Mouse (Mus musculus) ovary, postnatal 14 days (tissue): Measurements from ENCODE around the gene Pdzd4.

Source experiments
- DNase-seq: peaks from one replicate; pipeline ENCODE4 v3.0.0; 2022; ENCODE audit warnings: low spot score

Pdzd4 gene

DNA sequence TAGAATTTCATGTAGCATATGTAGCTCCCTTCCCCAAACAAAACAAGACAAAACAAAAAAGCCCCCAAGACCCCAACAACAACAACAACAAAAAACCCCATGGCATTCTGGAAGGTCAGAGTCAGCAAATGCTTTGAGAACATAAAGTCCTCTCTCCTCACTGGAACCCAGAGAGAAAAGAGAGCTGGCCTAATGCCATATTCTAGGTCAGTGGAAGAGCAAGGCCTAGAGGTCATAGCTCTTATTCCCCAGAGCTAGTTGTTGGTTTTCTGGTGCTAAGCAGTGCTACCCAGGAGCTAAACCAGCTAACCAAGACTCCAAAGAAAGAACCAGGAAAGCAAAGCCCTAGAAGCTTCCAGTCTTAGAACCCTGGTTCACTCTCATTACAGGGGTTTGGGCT is 39.1 kb downstream of the Pdzd4 start:
- DNase-seq, result no peak

DNA sequence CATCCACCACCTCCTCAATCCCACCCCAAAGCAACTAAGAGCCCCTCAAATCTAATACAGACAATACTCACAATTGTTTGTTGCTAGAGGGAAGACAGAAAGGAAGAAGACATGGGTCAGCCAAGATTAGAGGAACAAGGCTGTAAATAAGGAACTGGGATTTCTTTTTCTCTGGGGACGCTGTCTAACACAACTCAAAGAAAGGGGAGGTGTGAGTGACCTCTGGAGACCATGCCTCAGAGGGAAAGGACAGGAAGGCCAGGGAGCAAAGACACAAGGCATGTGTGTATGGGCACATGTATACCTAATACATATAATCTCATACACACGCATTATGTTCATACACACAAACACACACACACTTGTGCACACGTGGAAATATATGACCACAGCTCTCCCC is 42.5 kb downstream of the Pdzd4 start:
- no peak for DNase-seq

DNA sequence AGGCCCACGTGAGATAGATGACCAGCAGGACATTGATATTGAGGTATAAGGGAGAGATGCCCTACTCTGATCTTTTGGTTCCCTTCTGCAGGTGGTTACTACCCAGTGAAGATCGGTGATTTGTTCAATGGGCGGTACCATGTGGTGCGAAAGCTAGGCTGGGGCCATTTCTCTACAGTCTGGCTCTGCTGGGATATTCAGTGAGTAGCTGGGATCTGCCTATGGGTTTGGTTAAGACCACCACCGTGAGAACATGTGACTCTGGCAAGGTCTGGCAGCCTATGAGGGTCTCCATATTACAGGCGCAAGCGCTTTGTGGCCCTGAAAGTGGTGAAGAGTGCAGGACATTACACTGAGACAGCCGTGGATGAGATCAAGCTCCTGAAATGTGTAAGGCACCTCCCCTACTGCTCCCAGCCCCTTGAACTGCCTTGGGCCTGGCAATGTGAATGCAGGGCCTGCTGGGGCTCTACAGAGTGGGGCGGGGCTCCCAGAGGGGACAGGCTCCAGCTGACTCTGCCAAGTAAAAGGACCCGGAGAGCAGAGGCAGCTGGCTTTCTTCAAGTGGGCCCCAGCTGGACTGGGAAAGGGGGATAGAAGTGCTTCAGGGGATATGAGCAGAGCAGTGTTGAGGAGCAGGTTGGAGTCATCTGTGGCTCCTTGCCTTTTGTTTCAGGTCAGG is 49.8 kb downstream of the Pdzd4 start:
- DNase-seq, result no peak

DNA sequence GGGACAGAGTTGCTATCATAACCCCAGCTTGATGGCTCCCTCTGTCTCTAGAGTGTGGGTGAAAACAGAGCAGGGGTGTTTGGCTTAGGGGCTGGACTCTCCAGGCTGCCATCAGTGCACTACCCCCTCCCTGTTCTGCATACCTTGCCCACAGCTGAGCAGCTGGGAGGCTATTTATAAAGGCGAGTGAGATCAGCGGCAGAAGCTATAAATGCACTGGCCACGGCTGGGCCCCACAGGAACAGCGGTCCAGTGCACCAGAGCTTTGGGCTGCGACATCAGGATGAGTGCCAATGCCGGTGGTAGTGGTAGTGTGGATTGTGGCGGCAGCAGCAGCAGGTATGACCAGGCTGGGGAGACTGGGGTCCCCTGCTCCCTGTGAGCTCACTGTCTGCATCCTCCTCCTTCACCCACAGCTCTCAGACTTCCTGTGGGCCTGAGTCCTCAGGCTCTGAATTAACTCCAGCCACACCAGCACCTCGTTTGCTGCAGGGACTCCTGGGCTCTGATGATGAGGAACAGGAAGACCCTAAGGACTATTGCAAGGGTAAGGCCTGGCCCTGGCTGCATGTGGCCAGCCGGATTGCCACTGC is 50.5 kb downstream of the Pdzd4 start, which contains the start of gene Srpk3:
Gene Srpk3 (plus strand): TSS at position 238 of the 593 bp plus-strand sequence.
- DNase-seq, result no peak

DNA sequence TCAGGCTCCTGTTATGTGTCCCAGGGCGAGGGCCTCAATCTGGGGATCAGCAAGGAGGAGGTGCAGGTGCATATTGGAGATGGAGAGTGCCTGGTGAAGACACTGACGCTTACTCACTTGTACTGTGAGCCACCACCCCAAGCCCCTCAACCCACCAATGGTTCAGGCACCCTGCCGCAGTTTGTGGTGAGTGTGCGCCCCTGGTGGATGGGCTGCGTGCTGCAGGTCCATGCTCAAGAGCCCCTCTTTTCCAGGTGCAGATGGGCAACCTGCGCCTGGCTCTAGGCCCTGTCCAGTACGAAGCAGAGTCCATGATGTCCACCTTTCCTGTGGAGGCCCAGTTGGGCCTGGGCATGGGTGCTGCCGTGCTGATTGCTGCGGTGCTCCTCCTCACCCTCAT is 57.5 kb downstream of the Pdzd4 start:
- DNase-seq, result no peak

DNA sequence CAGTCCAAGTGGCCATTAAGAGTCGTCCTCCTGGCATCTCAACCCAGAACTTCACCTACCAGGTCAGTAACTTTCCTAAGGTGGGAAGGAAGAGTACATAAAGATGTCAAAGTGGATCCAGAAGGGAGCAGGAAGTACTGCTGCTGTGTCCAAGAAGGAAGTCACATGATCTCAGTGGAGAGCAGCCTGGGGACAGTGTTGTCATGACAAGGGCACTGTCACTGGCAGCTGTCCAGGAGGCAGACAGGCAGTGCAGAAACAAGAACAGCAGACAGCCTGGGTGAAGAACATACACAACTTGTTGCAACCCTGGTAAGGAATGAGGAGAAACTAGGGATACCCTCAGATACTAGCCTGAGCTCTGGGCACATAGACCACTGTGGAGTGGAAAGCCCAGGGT is 59.5 kb downstream of the Pdzd4 start:
- DNase-seq, result no peak

DNA sequence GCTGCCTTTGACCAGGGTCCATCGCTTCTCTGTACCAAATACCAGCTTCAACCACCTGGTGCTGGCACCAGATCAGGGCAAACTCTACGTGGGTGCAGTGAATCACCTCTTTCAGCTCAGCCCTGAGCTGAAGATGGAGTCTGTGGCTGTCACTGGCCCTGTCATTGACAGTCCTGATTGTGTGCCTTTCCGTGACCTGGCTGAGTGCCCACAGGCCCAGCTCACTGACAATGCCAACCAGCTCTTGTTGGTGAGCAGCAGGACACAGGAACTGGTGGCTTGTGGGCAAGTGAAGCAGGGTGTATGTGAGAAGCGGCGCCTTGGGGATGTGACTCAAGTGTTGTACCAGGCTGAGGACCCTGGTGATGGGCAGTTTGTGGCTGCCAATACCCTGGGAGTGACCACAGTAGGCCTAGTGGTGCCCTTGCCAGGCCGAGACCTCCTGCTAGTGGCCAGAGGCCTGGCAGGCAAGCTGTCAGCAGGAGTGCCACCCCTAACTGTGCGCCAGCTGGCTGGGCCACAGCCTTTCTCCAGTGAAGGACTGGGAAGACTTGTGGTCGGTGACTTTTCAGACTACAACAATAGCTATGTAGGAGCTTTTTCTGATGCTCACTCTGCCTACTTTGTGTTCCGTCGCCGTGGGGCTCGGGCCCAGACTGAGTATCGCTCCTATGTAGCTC is 66.0 kb downstream of the Pdzd4 start:
- no peak for DNase-seq

DNA sequence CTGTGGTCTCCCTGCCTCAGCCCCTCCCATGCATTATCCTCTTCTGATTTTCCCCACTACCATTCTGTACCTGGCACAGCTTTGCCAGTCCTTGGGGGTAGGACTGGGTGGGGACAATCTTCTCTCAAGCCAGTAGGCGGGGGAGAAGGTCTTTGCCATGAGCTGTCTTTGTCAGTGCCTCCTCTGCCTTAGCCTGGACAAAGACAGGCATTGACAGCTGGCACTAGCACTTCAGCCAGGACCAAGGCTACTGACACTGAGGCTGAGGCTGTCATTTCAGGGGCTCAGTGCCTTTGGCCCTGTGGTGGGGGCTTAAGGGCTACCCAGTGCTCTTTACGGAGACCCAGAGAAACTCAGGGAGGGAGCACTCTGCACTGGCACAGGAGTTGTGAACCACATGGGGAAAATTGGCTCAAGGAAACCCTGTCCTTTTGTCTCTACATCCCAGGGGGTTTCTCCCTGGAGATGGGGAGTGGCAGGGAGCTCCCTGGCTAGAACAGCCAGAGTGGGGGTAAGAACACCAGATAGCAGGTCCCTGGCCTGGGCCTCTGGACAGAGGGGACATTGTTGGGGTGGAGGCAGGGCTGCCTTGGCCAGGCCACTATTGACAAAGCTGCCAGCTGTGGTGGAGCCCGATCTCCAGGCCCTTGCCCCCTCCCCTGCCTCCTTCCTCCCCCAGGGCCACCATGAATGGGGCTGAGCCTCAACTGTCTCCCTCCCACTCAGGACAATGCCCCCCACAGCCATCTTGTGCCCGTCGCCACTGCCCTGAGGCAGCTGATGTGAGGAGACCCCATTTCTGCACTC is 68.2 kb downstream of the Pdzd4 start, which contains the start of gene Plxnb3:
Gene Plxnb3 (plus strand): TSS at position 757 of the 807 bp plus-strand sequence.
- DNase-seq, result no peak

DNA sequence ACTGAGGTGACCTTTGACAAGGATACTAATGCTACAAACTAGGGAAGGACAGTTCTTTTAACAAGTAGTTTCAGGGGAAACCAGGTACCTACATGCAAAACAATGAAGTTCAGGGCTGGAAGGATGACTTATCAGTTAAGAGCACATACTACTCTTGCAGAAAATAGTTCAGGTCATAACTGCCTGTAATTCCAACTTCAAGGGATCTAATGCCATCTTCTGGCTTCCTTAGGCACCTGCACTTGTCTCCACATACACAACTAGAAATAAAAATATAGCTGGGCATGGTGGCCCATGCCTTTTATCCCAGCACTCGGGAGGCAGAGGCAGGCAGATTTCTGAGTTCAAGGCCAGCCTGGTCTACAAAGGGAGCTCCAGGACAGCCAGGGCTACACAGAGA is 75.8 kb downstream of the Pdzd4 start:
- no peak for DNase-seq

DNA sequence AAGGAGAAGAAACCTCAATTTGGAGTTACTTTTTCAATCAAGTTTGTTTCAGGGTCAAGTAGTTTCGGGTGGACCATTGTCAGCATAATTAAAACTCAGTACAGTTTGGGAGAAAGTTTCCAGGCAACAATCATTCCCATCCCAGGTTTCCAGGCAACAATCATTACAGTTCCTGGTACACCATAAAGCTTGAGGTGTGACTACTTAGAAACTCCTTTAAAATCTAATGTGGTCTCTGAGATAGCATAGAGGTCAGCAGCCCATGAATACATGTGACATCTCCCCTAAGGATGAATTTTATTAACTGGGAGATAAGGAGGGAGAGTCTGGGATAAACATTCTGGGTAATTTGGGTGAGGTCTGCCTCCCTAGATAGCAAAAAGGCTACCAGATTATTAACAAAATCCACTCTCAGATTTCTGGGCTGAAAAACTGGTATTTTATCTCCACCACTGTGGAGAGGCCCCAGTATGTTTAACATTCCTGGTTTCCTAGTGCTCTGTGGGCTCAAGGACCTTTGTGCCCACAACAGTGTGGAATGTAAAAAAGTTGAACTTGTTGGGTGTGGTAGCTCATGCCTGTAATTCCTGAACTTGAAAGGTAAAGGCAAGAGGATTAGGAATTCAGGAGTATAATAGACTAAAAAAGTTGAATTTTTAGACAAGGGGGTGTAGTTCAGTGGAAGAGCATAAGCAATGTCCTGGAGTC is 79.8 kb downstream of the Pdzd4 start:
- no peak for DNase-seq
